ENCODE assay signal across 7 mouse cellular contexts in the genomic region with DNA sequence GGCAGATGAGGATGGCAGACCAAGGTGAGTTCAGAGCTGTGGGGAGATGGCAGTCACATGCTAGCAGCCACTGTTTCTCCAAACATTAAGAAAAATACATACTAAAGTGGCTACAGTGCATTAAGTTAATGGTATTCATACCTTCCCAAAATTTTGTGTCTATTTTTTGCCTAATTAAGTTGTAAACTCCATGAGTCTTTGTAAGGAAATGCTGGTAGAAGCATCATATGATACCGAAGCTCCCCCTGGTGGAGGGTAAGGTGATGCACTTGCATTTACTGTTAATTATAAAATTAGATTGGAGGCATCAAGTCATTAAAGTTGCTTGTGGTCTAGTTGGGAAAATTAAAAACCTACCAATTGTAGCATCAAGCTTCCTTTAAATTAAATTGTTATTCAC. TPM values are rescaled to one million over a fixed set of nuclear protein-coding genes. Genes with fewer than 3 reads are reported as not detected.
DNase-seq lines count a peak whose midpoint lies in the region; ATAC-seq and TF ChIP-seq lines count a peak whose summit lies in the region.

No protein-coding gene starts in this region.

- H3K27ac ChIP-seq in left cerebral cortex, adult 2 months: no peak overlapping the region
- no peak overlapping the region for H3K27ac ChIP-seq in lung, embryonic 14.5 days (ENCODE audit: low read depth)

- intact Hi-C loops in left cerebral cortex, adult 2 months (cut with DNase I): loop anchor here (1.0 to 10.0 kb wide), 4 partner anchors 39 to 651 kb away; a partner anchor contains a TSS

- WGBS in lung, embryonic 14.5 days: 3% methylated on average over 1 of the region's 1 CpGs

- no peaks in the 10 kb centered on the region for H3K9me3 ChIP-seq in lung, embryonic 14.5 days (ENCODE audit: low read depth, low read length)

- peak; percentile 96 for TF ChIP-seq CTCF in left cerebral cortex, adult 2 months (IDR thresholded peaks at IDR 0.05)
- peak; percentile 83 for TF ChIP-seq CTCF in lung, embryonic 14.5 days (IDR thresholded peaks at IDR 0.05; ENCODE audit: low read depth)

- H3K4me2 ChIP-seq in lung, embryonic 14.5 days: no peak overlapping the region

- H3K27me3 ChIP-seq in lung, embryonic 14.5 days (ENCODE audit: insufficient read depth, low read length): no peaks in the 10 kb centered on the region

- H3K4me3 ChIP-seq in left cerebral cortex, adult 2 months: no peak overlapping the region
- no peak overlapping the region for H3K4me3 ChIP-seq in lung, embryonic 14.5 days (ENCODE audit: low read depth, low read length)

- no peaks in the 10 kb centered on the region for H3K4me1 ChIP-seq in lung, embryonic 14.5 days (ENCODE audit: insufficient read depth)

- H3K9ac ChIP-seq in lung, embryonic 14.5 days: no peak overlapping the region

- H3K36me3 ChIP-seq in lung, embryonic 14.5 days (ENCODE audit: insufficient read depth): peaks cover 17% of the 10 kb centered on the region

- no peak for ATAC-seq in lung, embryonic 14.5 days (ENCODE audit: insufficient read depth)

- DNase-seq in left cerebral cortex, adult 2 months (ENCODE audit: extremely low spot score in 1 of 2, low spot score in 2 of 2): peak in 1 of 2 experiments; percentile 56
- DNase-seq in left cerebral cortex, adult 11 months (ENCODE audit: low spot score): no peak
- DNase-seq in ES-CJ7 (ENCODE audit: low read depth, low spot score): peak; percentile 36
- DNase-seq in ZHBTc4 (ENCODE audit: low read depth, low spot score): peak; percentile 58
- peak; percentile 44 for DNase-seq in embryo, embryonic 9.5 days (ENCODE audit: extremely low spot score)
- DNase-seq in lung, embryonic 14.5 days: peak; percentile 86
- DNase-seq in thymus, postnatal 0 days (ENCODE audit: low spot score): peak; percentile 56

RNA-seq across cellular contexts. Expression of a gene that starts 21.6 kb away (rescaled TPM):
- total RNA-seq in left cerebral cortex, adult 2 months (2021): 100 to 1,000 TPM; 115 to 118 TPM
- 1.2 and 1.6 TPM in 2 replicates for polyA plus RNA-seq in lung, embryonic 14.5 days (2014; fragmentation: Nextera tagmentation; extraction: Ambion mirVana)
- polyA plus RNA-seq in thymus, postnatal 0 days (2015; fragmentation: Nextera tagmentation; extraction: Ambion mirVana): 2.6 and 2.8 TPM in 2 replicates

RNA-seq across cellular contexts. Expression of a gene that starts 38.7 kb away (rescaled TPM):
- total RNA-seq in left cerebral cortex, adult 2 months (2021): 10 to 100 TPM; 11.7 to 12.4 TPM
- 45.0 and 48.2 TPM in 2 replicates for polyA plus RNA-seq in lung, embryonic 14.5 days (2014; fragmentation: Nextera tagmentation; extraction: Ambion mirVana)
- polyA plus RNA-seq in thymus, postnatal 0 days (2015; fragmentation: Nextera tagmentation; extraction: Ambion mirVana): 36.6 and 41.1 TPM in 2 replicates
